Mouse (Mus musculus): ENCODE measurements around the gene Stk36. TPM values are rescaled to one million over a fixed set of nuclear protein-coding genes. Genes with fewer than 3 reads are reported as not detected.
A peak's percentile ranks its signal among the peaks of the same experiment; 100 is the strongest.

Stk36 gene
- polyA plus RNA-seq, 1 experiment, result 7.0 TPM

GRCm38 (mm10) chr1:74594434-74594833 is 6.8 kb upstream of the Stk36 start:
- TF ChIP-seq POLR2A (IDR thresholded peaks at IDR 0.05; ENCODE audit: low read depth, low read length) (no peak), CTCF (IDR thresholded peaks at IDR 0.05; ENCODE audit: borderline replicate concordance, insufficient read depth, low read length) (no peak)
- no peaks in the 10 kb centered on the region for H3K4me1 ChIP-seq (ENCODE audit: control insufficient read depth, insufficient read depth, low read length)
- no peak overlapping the region for H3K4me3 ChIP-seq (ENCODE audit: insufficient read depth, low read length)
- H3K27ac ChIP-seq (ENCODE audit: insufficient read depth, low read length), result no peak overlapping the region

- no peaks in the 10 kb centered on the region; the same call in 1 of the 2 replicates for H3K4me1 ChIP-seq (ENCODE audit: control insufficient read depth, insufficient read depth, low read length)
- TF ChIP-seq CTCF (IDR thresholded peaks at IDR 0.05; ENCODE audit: borderline replicate concordance, insufficient read depth, low read length) (no peak), POLR2A (IDR thresholded peaks at IDR 0.05; ENCODE audit: low read depth, low read length) (no peak)
- no peak overlapping the region; the same call in 1 of the 2 replicates for H3K27ac ChIP-seq (ENCODE audit: insufficient read depth, low read length)
- H3K4me3 ChIP-seq (ENCODE audit: insufficient read depth, low read length), result peak overlapping the region; percentile 72
Observed at GRCm38 (mm10) chr1:74600501-74601266, 561 bp upstream of the Stk36 start.

- no peak overlapping the region for H3K27ac ChIP-seq (ENCODE audit: insufficient read depth, low read length)
- H3K4me3 ChIP-seq (ENCODE audit: insufficient read depth, low read length), result no peak overlapping the region
- no peaks in the 10 kb centered on the region for H3K4me1 ChIP-seq (ENCODE audit: control insufficient read depth, insufficient read depth, low read length)
- TF ChIP-seq CTCF (IDR thresholded peaks at IDR 0.05; ENCODE audit: borderline replicate concordance, insufficient read depth, low read length) (no peak), POLR2A (IDR thresholded peaks at IDR 0.05; ENCODE audit: low read depth, low read length) (no peak)
Observed at GRCm38 (mm10) chr1:74624183-74624582, 22.9 kb downstream of the Stk36 start.

- TF ChIP-seq CTCF (IDR thresholded peaks at IDR 0.05; ENCODE audit: borderline replicate concordance, insufficient read depth, low read length), result no peak
- no peak for TF ChIP-seq POLR2A (IDR thresholded peaks at IDR 0.05; ENCODE audit: low read depth, low read length)
- Histone ChIP-seq H3K4me3 (ENCODE audit: insufficient read depth, low read length) (no peak overlapping the region), H3K27ac (ENCODE audit: insufficient read depth, low read length) (no peak overlapping the region), H3K4me1 (ENCODE audit: control insufficient read depth, insufficient read depth, low read length) (no peaks in the 10 kb centered on the region)
Observed at GRCm38 (mm10) chr1:74626076-74626475, 24.8 kb downstream of the Stk36 start.

- H3K4me1 ChIP-seq (ENCODE audit: control insufficient read depth, insufficient read depth, low read length), result no peaks in the 10 kb centered on the region
- TF ChIP-seq CTCF (IDR thresholded peaks at IDR 0.05; ENCODE audit: borderline replicate concordance, insufficient read depth, low read length) (no peak), POLR2A (IDR thresholded peaks at IDR 0.05; ENCODE audit: low read depth, low read length) (no peak)
- no peak overlapping the region for H3K27ac ChIP-seq (ENCODE audit: insufficient read depth, low read length)
- H3K4me3 ChIP-seq (ENCODE audit: insufficient read depth, low read length), result no peak overlapping the region
Observed at GRCm38 (mm10) chr1:74628001-74628400, 26.8 kb downstream of the Stk36 start.

- H3K27ac ChIP-seq (ENCODE audit: insufficient read depth, low read length), result no peak overlapping the region
- TF ChIP-seq POLR2A (IDR thresholded peaks at IDR 0.05; ENCODE audit: low read depth, low read length) (no peak), CTCF (IDR thresholded peaks at IDR 0.05; ENCODE audit: borderline replicate concordance, insufficient read depth, low read length) (no peak)
- H3K4me3 ChIP-seq (ENCODE audit: insufficient read depth, low read length), result no peak overlapping the region
- H3K4me1 ChIP-seq (ENCODE audit: control insufficient read depth, insufficient read depth, low read length), result no peaks in the 10 kb centered on the region
Observed at GRCm38 (mm10) chr1:74632734-74633133, 31.5 kb downstream of the Stk36 start.

GRCm38 (mm10) chr1:74643524-74643923 is 42.3 kb downstream of the Stk36 start:
- TF ChIP-seq CTCF (IDR thresholded peaks at IDR 0.05; ENCODE audit: borderline replicate concordance, insufficient read depth, low read length), result no peak
- Histone ChIP-seq H3K4me1 (ENCODE audit: control insufficient read depth, insufficient read depth, low read length) (no peaks in the 10 kb centered on the region), H3K4me3 (ENCODE audit: insufficient read depth, low read length) (no peak overlapping the region), H3K27ac (ENCODE audit: insufficient read depth, low read length) (no peak overlapping the region)

- TF ChIP-seq POLR2A (IDR thresholded peaks at IDR 0.05; ENCODE audit: low read depth, low read length) (no peak), CTCF (IDR thresholded peaks at IDR 0.05; ENCODE audit: borderline replicate concordance, insufficient read depth, low read length) (no peak)
- Histone ChIP-seq H3K27ac (ENCODE audit: insufficient read depth, low read length) (no peak overlapping the region), H3K4me1 (ENCODE audit: control insufficient read depth, insufficient read depth, low read length) (no peaks in the 10 kb centered on the region), H3K4me3 (ENCODE audit: insufficient read depth, low read length) (no peak overlapping the region)
Observed at GRCm38 (mm10) chr1:74643926-74644325, 42.7 kb downstream of the Stk36 start.

- peak; percentile 60; the same call in 1 of the 2 replicates for TF ChIP-seq CTCF (IDR thresholded peaks at IDR 0.05; ENCODE audit: borderline replicate concordance, insufficient read depth, low read length)
- peak; percentile 71 for TF ChIP-seq POLR2A (IDR thresholded peaks at IDR 0.05; ENCODE audit: low read depth, low read length)
- Histone ChIP-seq H3K4me3 (ENCODE audit: insufficient read depth, low read length) (peak within 1 kb of the TSS; percentile 100), H3K27ac (ENCODE audit: insufficient read depth, low read length) (peak within 1 kb of the TSS; percentile 70), H3K4me1 (ENCODE audit: control insufficient read depth, insufficient read depth, low read length) (no peaks in the 10 kb centered on the region)
Observed at GRCm38 (mm10) chr1:74661448-74662195, 60.4 kb downstream of the Stk36 start, which contains the start of gene Ttll4. Gene Ttll4 (plus strand): TSS chr1:74661745.

All from embryonic fibroblast, embryonic 13.5 days (primary cell).